Mouse (Mus musculus): ENCODE results near the gene Ralgps1.
"Not testable (repeated sequence)": the region's sequence is repeated elsewhere in the genome, so short reads cannot be mapped to it uniquely, and the experiment has no call there.

DNA sequence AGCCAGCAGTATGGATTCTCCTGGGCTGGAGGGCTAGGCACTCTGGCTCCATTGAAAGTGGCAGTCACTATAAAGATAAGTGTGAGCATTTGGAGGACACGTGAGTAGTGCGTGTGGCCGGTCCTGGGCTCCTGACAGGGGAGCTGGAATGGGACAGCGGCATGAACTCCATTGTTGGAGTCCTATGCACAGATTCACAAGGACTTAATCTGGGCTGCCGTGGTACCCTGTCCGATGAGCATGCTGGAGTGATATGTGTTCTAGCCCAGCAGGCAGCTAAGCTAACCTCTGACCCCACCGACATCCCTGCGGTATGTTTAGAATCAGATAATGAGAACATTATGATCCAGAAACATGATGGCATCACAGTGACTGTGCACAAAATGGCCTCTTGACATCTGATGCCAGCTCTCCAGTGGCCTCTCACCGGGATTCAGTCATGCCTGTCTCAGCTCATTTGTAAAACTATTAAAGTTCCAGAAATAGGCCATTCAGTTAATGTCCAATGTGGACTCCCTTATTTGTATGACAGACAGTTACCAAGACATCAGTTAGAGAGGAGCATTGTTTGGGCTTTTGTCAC lies 48.2 kb downstream of the Ralgps1 start:
- not testable (repeated sequence) for TF ChIP-seq EP300 (optimal IDR thresholded peaks at IDR 0.05); CTCF (IDR thresholded peaks at IDR 0.05; ENCODE audit: low read depth)
